Mouse (Mus musculus) kidney, embryonic 14.5 days (tissue): ENCODE measurements around the gene Dennd1a. TPM values are rescaled to one million over a fixed set of nuclear protein-coding genes. Genes with fewer than 3 reads are reported as not detected.

Source experiments
- ATAC-seq: fragments of 200-750 bp; cut with Nextera tagmentation; 2 replicates; pipeline ENCODE4 v1.8.0; 2017; ENCODE audit warnings: moderate number of reproducible peaks, mild to moderate bottlenecking, moderate TSS enrichment, moderate library complexity; ENCODE audit not compliant: low FRiP score, low TSS enrichment
- H3K27ac ChIP-seq: fragments of 300-500 bp; sonication (generic); 2 replicates; pipeline ENCODE4 v1.5.1; 2014; ENCODE audit warnings: low read depth, mild to moderate bottlenecking, low read length, moderate library complexity, mixed read lengths
- H3K27me3 ChIP-seq: fragments of 300-500 bp; sonication (generic); 2 replicates; pipeline ENCODE4 v1.6.1; 2014; ENCODE audit warnings: mild to moderate bottlenecking, low read length; ENCODE audit not compliant: control insufficient read depth, insufficient read depth
- H3K36me3 ChIP-seq: fragments of 300-500 bp; sonication (generic); 2 replicates; pipeline ENCODE4 v1.6.1; 2014; ENCODE audit warnings: low read length, mixed read lengths; ENCODE audit not compliant: control insufficient read depth, insufficient read depth
- H3K4me1 ChIP-seq: fragments of 300-500 bp; sonication (generic); 2 replicates; pipeline ENCODE4 v1.6.1; 2014; ENCODE audit warnings: low read length, mixed read lengths; ENCODE audit not compliant: control insufficient read depth, insufficient read depth
- H3K4me2 ChIP-seq: fragments of 300-500 bp; sonication (generic); replicated peaks from 2 replicates; pipeline ENCODE4 v1.6.1; 2014; ENCODE audit warnings: low read depth, mild to moderate bottlenecking, low read length
- H3K4me3 ChIP-seq: fragments of 300-500 bp; sonication (generic); 2 replicates; pipeline ENCODE4 v1.5.1; 2014; ENCODE audit warnings: mild to moderate bottlenecking, low read length
- H3K9ac ChIP-seq: fragments of 300-500 bp; sonication (generic); 2 replicates; pipeline ENCODE4 v1.6.1; 2014; ENCODE audit warnings: low read depth, mild to moderate bottlenecking, low read length, moderate library complexity
- H3K9me3 ChIP-seq: fragments of 300-500 bp; sonication (generic); 2 replicates; pipeline ENCODE4 v1.6.1; 2016; ENCODE audit warnings: low read length; ENCODE audit not compliant: control insufficient read depth
- WGBS: fragments of 180-500 bp; shearing (Covaris S2); extraction: QIAGEN DNeasy Blood & Tissue Kit; methylation state at CpG from one replicate; pipeline ENCODE4 v1.1.7; 2014; 5-methylcytosine and 5-hydroxymethylcytosine counted together
- polyA plus RNA-seq: library from polyadenylated mRNA; unstranded; fragments of >200 nt; fragmentation: Nextera tagmentation; extraction: Ambion mirVana; gene quantifications from 2 replicates; pipeline ENCODE4 v1.2.1, GENCODE M21; 2014

Gene Dennd1a
- polyA plus RNA-seq, 1 experiment from 2014 or later = 12.6 TPM

DNA sequence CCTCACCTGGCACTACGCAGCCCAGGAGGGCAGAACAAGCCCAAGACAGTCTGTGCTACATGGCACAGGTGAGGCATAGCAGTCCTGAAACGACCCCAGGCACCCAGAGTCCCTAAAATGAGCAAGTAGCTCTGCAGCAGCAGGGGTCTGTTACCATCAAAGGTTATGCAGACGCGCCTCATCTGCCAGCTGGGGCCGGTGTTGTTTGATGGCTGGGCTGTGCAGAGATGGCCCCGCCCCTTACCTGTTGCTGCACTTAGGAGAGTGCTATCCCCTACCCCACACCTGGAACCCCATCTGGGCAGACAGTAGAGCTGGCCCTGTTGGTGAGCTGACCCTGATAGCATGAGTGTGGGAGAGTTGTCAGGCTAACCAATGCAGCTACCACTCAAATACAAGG is 526.6 kb downstream of the Dennd1a start:
- H3K27me3 ChIP-seq = peaks cover 5% of the 10 kb centered on the region; the same call in 1 of the 2 replicates
- H3K4me1 ChIP-seq = peaks cover 23% of the 10 kb centered on the region
- H3K9me3 ChIP-seq = no peaks in the 10 kb centered on the region
- no peak overlapping the region for H3K9ac ChIP-seq
- H3K27ac ChIP-seq = no peak overlapping the region
- H3K36me3 ChIP-seq = no peaks in the 10 kb centered on the region
- 40% methylated on average over 6 of the region's 6 CpGs for WGBS
- ATAC-seq = no peak
- no peak overlapping the region for H3K4me3 ChIP-seq
- no peak overlapping the region for H3K4me2 ChIP-seq

GRCm38 (mm10) chr2:37758343-37759015 is 528.7 kb downstream of the Dennd1a start:
- Histone ChIP-seq H3K27me3 (peaks cover 5% of the 10 kb centered on the region; the same call in 1 of the 2 replicates), H3K4me1 (peaks cover 10% of the 10 kb centered on the region), H3K4me3 (no peak overlapping the region), H3K36me3 (no peaks in the 10 kb centered on the region), H3K4me2 (peak overlapping the region; percentile 31), H3K27ac (no peak overlapping the region), H3K9me3 (no peaks in the 10 kb centered on the region), H3K9ac (peak overlapping the region; percentile 25; the same call in 1 of the 2 replicates)
- ATAC-seq = peak; percentile 57
- WGBS = 9% methylated on average over 21 of the region's 21 CpGs

DNA sequence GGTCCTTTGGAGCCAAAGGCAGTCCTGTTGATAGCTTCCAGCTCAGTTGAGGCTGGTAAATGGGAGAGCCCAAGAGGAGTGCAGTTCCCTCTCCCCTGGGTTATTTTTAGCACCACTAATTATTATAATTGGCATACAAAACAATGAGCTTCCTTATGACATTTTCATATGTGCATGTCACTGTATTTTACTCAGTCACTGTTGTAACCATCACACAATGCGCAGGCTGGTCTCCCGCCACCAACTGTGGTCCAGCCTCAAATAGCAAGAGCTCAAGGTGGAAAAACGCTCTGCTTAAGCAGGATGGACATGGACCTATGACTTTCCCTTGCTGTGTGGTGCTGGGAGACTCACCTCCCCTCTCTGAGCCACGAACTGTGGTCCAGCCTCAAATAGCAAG is 529.4 kb downstream of the Dennd1a start:
- Histone ChIP-seq H3K27ac (no peak overlapping the region), H3K9ac (no peak overlapping the region), H3K4me1 (peaks cover 10% of the 10 kb centered on the region), H3K4me2 (peak overlapping the region; percentile 31), H3K4me3 (no peak overlapping the region), H3K9me3 (no peaks in the 10 kb centered on the region), H3K27me3 (peaks cover 5% of the 10 kb centered on the region; the same call in 1 of the 2 replicates), H3K36me3 (no peaks in the 10 kb centered on the region)
- 88% methylated on average over 4 of the region's 4 CpGs for WGBS
- ATAC-seq = peak; percentile 38; the same call in 1 of the 2 replicates

DNA sequence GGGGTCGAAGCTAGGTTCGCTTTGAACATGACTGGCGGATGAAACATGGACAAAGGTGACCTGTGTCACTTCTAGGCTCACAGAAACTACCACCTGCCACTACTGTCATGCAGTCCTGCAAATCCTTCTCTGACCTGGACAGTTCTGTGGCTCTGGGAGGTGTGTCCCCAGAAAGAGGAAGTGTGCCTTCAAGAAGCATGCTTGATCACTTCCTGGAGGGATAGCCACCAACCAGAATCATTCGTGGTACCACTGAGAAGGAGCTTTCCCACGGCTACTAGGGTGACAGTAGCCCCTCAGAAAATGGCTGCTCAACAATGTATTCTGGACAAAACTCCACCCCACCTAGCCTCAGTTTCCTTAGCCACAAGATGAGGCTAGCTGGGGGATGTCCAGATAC is 530.2 kb downstream of the Dennd1a start:
- Histone ChIP-seq H3K4me3 (no peak overlapping the region), H3K36me3 (no peaks in the 10 kb centered on the region), H3K27ac (no peak overlapping the region), H3K9ac (no peak overlapping the region), H3K4me1 (peaks cover 10% of the 10 kb centered on the region), H3K9me3 (no peaks in the 10 kb centered on the region), H3K4me2 (no peak overlapping the region), H3K27me3 (no peaks in the 10 kb centered on the region; the same call in 1 of the 2 replicates)
- WGBS = 81% methylated on average over 5 of the region's 5 CpGs
- ATAC-seq = no peak

GRCm38 (mm10) chr2:37756220-37756930 is 530.8 kb downstream of the Dennd1a start:
- ATAC-seq = no peak
- no peak overlapping the region for H3K4me2 ChIP-seq
- no peaks in the 10 kb centered on the region for H3K36me3 ChIP-seq
- no peaks in the 10 kb centered on the region; the same call in 1 of the 2 replicates for H3K27me3 ChIP-seq
- no peak overlapping the region for H3K4me3 ChIP-seq
- no peaks in the 10 kb centered on the region for H3K9me3 ChIP-seq
- no peak overlapping the region for H3K9ac ChIP-seq
- H3K4me1 ChIP-seq = peaks cover 10% of the 10 kb centered on the region
- no peak overlapping the region for H3K27ac ChIP-seq
- WGBS = 79% methylated on average over 2 of the region's 2 CpGs

- Histone ChIP-seq H3K4me3 (no peak overlapping the region), H3K27ac (no peak overlapping the region), H3K36me3 (no peaks in the 10 kb centered on the region), H3K4me1 (peaks cover 10% of the 10 kb centered on the region; the same call in 1 of the 2 replicates), H3K9me3 (no peaks in the 10 kb centered on the region), H3K4me2 (no peak overlapping the region), H3K9ac (no peak overlapping the region), H3K27me3 (no peaks in the 10 kb centered on the region)
- 88% methylated on average over 1 of the region's 1 CpGs for WGBS
- no peak for ATAC-seq
Measured at GRCm38 (mm10) chr2:37751114-37751513, 536.1 kb downstream of the Dennd1a start.

DNA sequence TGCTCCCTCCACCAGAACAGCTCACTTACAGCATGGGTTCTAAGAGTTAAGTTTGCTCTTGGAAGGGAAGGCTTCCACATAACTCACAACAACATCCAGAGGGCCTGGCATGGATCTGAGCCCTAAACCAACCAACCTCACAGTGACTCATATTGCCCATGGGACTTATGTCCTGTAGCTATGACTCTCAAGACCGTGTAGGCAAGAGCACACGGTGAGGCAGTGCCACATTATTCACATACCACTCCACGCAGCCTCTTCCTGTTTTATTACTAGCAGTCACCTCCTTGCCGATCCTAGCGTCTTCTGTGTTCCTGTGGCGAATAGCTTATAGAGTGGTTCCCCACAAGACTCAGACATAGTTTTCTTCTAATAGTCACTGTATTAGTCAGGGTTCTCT is 537.9 kb downstream of the Dennd1a start:
- Histone ChIP-seq H3K9me3 (no peaks in the 10 kb centered on the region), H3K4me3 (no peak overlapping the region), H3K27me3 (no peaks in the 10 kb centered on the region), H3K9ac (no peak overlapping the region), H3K36me3 (no peaks in the 10 kb centered on the region), H3K4me2 (no peak overlapping the region), H3K4me1 (peaks cover 10% of the 10 kb centered on the region; the same call in 1 of the 2 replicates), H3K27ac (no peak overlapping the region)
- 52% methylated on average over 6 of the region's 6 CpGs for WGBS
- ATAC-seq = no peak
